Mouse (Mus musculus) limb, embryonic 14.5 days (tissue): Measurements from ENCODE around the gene Cachd1. TPM values are rescaled to one million over a fixed set of nuclear protein-coding genes. Genes with fewer than 3 reads are reported as not detected.

Experiments used
- ATAC-seq: fragments of 200-750 bp; cut with Nextera tagmentation; 2 replicates; pipeline ENCODE4 v1.8.0; 2017; ENCODE audit warnings: low read depth, moderate number of reproducible peaks, moderate TSS enrichment; ENCODE audit not compliant: low FRiP score
- DNase-seq: peaks from one replicate; pipeline ENCODE4 v3.0.0-alpha.2; 2015; ENCODE audit warnings: low spot score
- H3K27ac ChIP-seq: fragments of 300-500 bp; sonication (generic); replicated peaks from 2 replicates; pipeline ENCODE4 v1.5.1; 2014; ENCODE audit warnings: low read depth, mild to moderate bottlenecking, low read length, moderate library complexity, mixed read lengths
- H3K27me3 ChIP-seq: fragments of 300-500 bp; sonication (generic); 2 replicates; pipeline ENCODE4 v1.6.1; 2014; ENCODE audit warnings: low read length, mixed read lengths; ENCODE audit not compliant: control insufficient read depth, insufficient read depth
- H3K36me3 ChIP-seq: fragments of 300-500 bp; sonication (generic); 2 replicates; pipeline ENCODE4 v1.6.1; 2014; ENCODE audit warnings: mild to moderate bottlenecking, low read length, moderate library complexity, mixed read lengths; ENCODE audit not compliant: control insufficient read depth, insufficient read depth
- H3K4me1 ChIP-seq: fragments of 300-500 bp; sonication (generic); 2 replicates; pipeline ENCODE4 v1.6.1; 2014; ENCODE audit warnings: antibody characterized with exemption, low read length, mixed read lengths; ENCODE audit not compliant: control insufficient read depth, insufficient read depth
- H3K4me2 ChIP-seq: fragments of 300-500 bp; sonication (generic); replicated peaks from 2 replicates; pipeline ENCODE4 v1.6.1; 2014; ENCODE audit warnings: low read depth, mild to moderate bottlenecking, low read length, moderate library complexity; ENCODE audit not compliant: severe bottlenecking
- H3K4me3 ChIP-seq: fragments of 300-500 bp; sonication (generic); replicated peaks from 2 replicates; pipeline ENCODE4 v1.5.1; 2014; ENCODE audit warnings: low read length
- H3K9ac ChIP-seq: fragments of 300-500 bp; sonication (generic); 2 replicates; pipeline ENCODE4 v1.6.1; 2014; ENCODE audit warnings: mild to moderate bottlenecking, low read depth, low read length, moderate library complexity; ENCODE audit not compliant: severe bottlenecking
- H3K9me3 ChIP-seq: fragments of 300-500 bp; sonication (generic); 2 replicates; pipeline ENCODE4 v1.6.1; 2016; ENCODE audit warnings: low read length; ENCODE audit not compliant: control insufficient read depth
- POLR2A ChIP-seq: fragments of 200-500 bp; IDR thresholded peaks from 2 replicates; pipeline ENCODE4 v1.8.0; 2012; ENCODE audit warnings: inconsistent platforms, mild to moderate bottlenecking, moderate library complexity, borderline replicate concordance; ENCODE audit not compliant: insufficient read depth, insufficient read length; ENCODE audit errors: extremely low read depth
- WGBS: fragments of 180-500 bp; shearing (Covaris S2); extraction: QIAGEN DNeasy Blood & Tissue Kit; methylation state at CpG from one replicate; pipeline ENCODE4 v1.1.7; 2014; 5-methylcytosine and 5-hydroxymethylcytosine counted together
- polyA plus RNA-seq, 2 experiments: library from polyadenylated mRNA; depleted of rRNA in 1 of 2; stranded (reverse) in 1 of 2; unstranded in 1 of 2; fragments of >200 nt; fragmentation: Nextera tagmentation in 1 of 2; extraction: Ambion mirVana in 1 of 2; gene quantifications; 2 replicates each; pipeline versions ENCODE4 v1.2.1 to v1.2.3; 2012 to 2014

The Cachd1 gene
- polyA plus RNA-seq, 2 experiments = 37.3 to 103 TPM

- TF ChIP-seq POLR2A = no peak
- H3K4me3 ChIP-seq = no peak overlapping the region
- 86% methylated on average over 5 of the region's 5 CpGs for WGBS
- H3K4me1 ChIP-seq = peaks cover 20% of the 10 kb centered on the region
- DNase-seq = peak; percentile 62
- no peak overlapping the region for H3K4me2 ChIP-seq
- peaks cover 43% of the 10 kb centered on the region for H3K36me3 ChIP-seq
- H3K27me3 ChIP-seq = no peaks in the 10 kb centered on the region
- H3K27ac ChIP-seq = 0 out of 2 replicates have a peak overlapping the region, but pooled peaks have one; percentile 19
- no peak for ATAC-seq
- H3K9me3 ChIP-seq = no peaks in the 10 kb centered on the region
- H3K9ac ChIP-seq = no peak overlapping the region
Measured at GRCm38 (mm10) chr4:100950316-100950715, 173.8 kb downstream of the Cachd1 start.

- Histone ChIP-seq H3K9ac (no peak overlapping the region), H3K4me3 (no peak overlapping the region), H3K27me3 (no peaks in the 10 kb centered on the region), H3K9me3 (no peaks in the 10 kb centered on the region), H3K27ac (no peak overlapping the region), H3K4me2 (no peak overlapping the region), H3K4me1 (peaks cover 18% of the 10 kb centered on the region), H3K36me3 (peaks cover 54% of the 10 kb centered on the region)
- DNase-seq (no peak), ATAC-seq (no peak)
- no peak for TF ChIP-seq POLR2A
- WGBS = 94% methylated on average over 8 of the region's 8 CpGs
Measured at GRCm38 (mm10) chr4:100951876-100952275, 175.4 kb downstream of the Cachd1 start.

DNA sequence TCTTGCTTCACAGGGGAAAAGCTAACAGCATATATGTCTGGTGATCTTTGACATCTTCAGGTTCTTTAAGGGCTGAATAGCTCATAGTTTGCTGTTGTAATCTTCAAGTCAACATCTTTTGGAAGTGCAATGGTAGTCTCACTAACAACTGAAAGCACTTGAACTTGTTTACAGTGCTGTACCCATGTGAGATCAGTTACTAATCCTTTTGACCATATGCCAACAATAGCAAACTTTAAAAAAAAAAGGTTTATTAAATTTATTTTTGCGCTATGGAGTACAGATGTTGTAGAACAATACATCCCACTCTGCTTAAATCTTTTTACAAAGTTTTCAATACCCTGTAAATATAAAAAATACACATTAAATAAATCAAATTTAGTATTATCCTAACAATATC, 186.9 kb downstream of the Cachd1 start:
- no peak for ATAC-seq
- Histone ChIP-seq H3K4me1 (peaks cover 42% of the 10 kb centered on the region), H3K9me3 (no peaks in the 10 kb centered on the region), H3K27me3 (no peaks in the 10 kb centered on the region), H3K9ac (no peak overlapping the region), H3K36me3 (peaks cover 57% of the 10 kb centered on the region), H3K4me2 (no peak overlapping the region), H3K27ac (no peak overlapping the region), H3K4me3 (no peak overlapping the region)
- DNase-seq = peak; percentile 76
- TF ChIP-seq POLR2A = no peak
- WGBS = 40% methylated on average over 1 of the region's 1 CpGs

DNA sequence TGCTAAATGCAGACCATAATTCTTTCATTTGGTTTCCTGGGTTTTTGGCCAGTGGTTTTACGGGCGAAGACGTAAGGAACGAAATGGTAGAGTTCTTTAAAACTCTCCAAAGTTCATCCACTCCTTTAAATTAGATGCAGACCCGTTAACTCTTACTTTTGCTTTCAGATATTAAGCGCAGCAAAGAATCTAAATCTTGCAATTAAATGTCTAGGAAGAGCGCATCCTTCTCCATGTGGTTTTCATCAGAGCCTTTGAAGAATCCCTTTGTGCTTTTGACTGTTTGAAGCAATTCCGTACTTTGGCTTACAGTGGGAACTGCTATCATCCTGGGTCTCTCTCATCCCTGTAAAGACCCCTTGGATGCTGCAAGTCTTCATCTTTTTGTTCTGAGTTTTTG, 187.3 kb downstream of the Cachd1 start:
- no peak overlapping the region for H3K4me2 ChIP-seq
- peaks cover 42% of the 10 kb centered on the region for H3K4me1 ChIP-seq
- H3K27ac ChIP-seq = peak overlapping the region; percentile 61
- 33% methylated on average over 8 of the region's 8 CpGs for WGBS
- DNase-seq = peak; percentile 69
- H3K27me3 ChIP-seq = no peaks in the 10 kb centered on the region
- no peaks in the 10 kb centered on the region for H3K9me3 ChIP-seq
- no peak for TF ChIP-seq POLR2A
- no peak overlapping the region for H3K4me3 ChIP-seq
- peaks cover 57% of the 10 kb centered on the region for H3K36me3 ChIP-seq
- no peak; the same call in 1 of the 2 replicates for ATAC-seq
- H3K9ac ChIP-seq = no peak overlapping the region

- H3K36me3 ChIP-seq = peaks cover 61% of the 10 kb centered on the region
- H3K27me3 ChIP-seq = no peaks in the 10 kb centered on the region
- DNase-seq = peak; percentile 88
- H3K9me3 ChIP-seq = no peaks in the 10 kb centered on the region
- peak; percentile 74 for ATAC-seq
- peak overlapping the region; percentile 24; the same call in 1 of the 2 replicates for H3K4me2 ChIP-seq
- peaks cover 37% of the 10 kb centered on the region for H3K4me1 ChIP-seq
- TF ChIP-seq POLR2A = no peak
- 41% methylated on average over 19 of the region's 19 CpGs for WGBS
- H3K27ac ChIP-seq = peak overlapping the region; percentile 83
- no peak overlapping the region for H3K4me3 ChIP-seq
- H3K9ac ChIP-seq = no peak overlapping the region
Measured at GRCm38 (mm10) chr4:100967703-100968392, 191.4 kb downstream of the Cachd1 start.
